Mouse (Mus musculus) cortical plate, adult 2 months (tissue): Measurements from ENCODE around the gene Zfp963.

Experiments
- CTCF ChIP-seq: fragments of 200-500 bp; IDR thresholded peaks from 2 replicates; pipeline ENCODE4 v1.5.1; 2011; ENCODE audit warnings: mild to moderate bottlenecking, control low read depth, low read length; ENCODE audit not compliant: insufficient read depth; ENCODE audit errors: extremely low read depth
- POLR2A ChIP-seq: fragments of 200-500 bp; IDR thresholded peaks from 2 replicates; pipeline ENCODE4 v1.6.1; 2011; ENCODE audit warnings: mild to moderate bottlenecking, low read length, control low read depth; ENCODE audit not compliant: insufficient read depth; ENCODE audit errors: extremely low read depth

DNA sequence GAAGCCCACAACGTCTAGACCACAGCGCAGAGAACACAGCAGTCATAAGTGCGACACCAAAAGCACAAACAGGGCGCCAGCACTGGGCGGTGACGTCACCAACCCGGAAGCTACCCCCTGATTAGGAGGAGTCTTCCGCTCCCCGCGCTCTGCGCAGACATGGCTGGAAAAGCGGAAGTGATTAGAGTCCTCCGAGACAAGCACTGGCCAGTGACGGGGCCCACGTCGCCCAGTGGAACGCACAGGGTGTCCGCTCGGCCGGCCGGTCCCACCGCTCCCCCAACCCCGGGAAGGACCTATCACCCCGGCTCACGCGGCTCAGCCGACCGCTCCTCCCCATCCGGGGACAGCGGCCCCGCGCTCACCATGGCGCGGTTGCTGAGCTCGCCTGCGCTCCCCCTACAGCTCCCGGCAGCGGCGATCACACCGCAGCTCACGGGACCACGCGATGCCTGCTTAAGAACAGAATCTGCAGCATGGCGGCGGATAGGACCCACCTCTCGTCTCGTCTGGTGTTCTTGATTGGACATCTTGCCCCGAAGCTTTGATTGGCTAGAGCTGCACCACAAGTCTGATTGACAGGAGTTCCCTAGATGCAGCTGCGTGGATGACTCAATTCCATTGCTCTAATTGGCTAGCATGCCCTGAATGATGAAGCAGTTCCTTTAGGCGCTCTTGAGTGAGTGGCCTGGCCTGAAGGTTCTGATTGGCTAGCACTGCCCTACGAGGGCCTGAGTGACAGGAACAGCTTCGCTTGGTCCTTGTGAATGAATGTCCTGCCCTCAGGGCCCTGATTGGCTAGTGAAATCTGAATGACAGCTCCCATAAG is 33.2 kb downstream of the Zfp963 start:
- TF ChIP-seq POLR2A (peak; percentile 94), CTCF (no peak)
